Mouse (Mus musculus) cerebellum, postnatal 4 days (tissue): ENCODE data around the gene Pex16.
A peak's percentile ranks its signal among the peaks of the same experiment; 100 is the strongest.

Experiments
- DNase-seq, 2 experiments: peaks; one replicate each; pipeline ENCODE4 v3.0.0; 2022; ENCODE audit warnings: low spot score in 2 of 2, mixed read lengths in 1 of 2

The Pex16 gene

DNA sequence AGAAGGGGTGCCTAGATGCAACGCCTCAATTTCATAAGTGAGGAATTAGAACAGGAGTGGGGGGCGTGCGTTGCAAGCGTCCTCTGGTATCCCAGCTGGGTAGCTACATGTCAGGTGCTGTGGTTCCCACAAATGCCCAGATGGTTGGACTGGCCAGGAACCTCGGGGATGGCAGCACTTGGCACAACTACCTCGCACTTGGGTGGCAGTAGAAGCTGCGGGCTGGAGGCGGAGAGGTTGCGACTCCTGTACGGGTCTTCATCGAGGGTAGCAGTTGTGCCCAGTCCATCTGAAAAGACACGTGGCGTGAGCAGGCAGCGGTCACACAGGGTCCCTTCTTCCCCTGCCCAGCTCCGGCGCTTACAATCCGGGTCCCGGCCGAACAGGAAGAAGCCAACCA lies 4.1 kb upstream of the Pex16 start:
- DNase-seq = no peak

- DNase-seq = no peak
Measured at GRCm38 (mm10) chr2:92370821-92371805, 3.4 kb upstream of the Pex16 start.

DNA sequence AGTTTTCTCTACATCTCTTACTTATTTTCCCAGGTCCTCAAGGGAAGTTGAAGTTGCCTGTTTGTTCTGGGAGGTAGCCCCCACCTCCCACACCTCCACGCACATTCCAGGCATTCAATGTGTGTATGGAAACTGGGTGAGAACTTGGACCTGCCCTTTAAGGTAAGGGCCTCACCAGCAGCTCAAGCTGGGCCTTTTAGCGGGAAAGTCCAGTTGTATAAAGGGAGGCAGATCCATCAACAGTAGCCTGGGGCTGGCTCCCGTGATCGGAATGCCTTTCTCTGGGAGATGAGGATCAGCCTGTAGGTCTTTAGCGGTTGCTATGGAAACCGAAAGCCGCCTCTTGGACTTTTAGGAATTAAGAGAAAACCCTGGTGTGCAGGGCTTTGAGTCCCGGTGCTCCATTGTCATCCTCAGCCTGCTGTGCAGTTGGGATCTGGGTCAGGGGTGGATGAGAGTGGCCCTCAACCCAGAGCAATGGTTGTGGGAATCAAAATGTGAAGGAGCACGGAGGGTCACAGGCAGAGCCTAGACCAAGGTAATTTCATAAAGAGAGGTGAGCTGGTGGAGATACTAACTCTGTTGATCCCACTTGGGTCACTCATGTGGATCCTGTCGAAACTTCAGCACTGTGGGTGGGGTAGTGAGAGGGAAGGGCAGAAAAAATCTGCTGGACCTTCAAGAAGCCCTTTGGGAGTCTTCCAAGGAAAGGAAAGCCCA lies 2.3 kb upstream of the Pex16 start:
- DNase-seq = no peak

GRCm38 (mm10) chr2:92372767-92373436 lies 1.6 kb upstream of the Pex16 start:
- DNase-seq = no peak

DNA sequence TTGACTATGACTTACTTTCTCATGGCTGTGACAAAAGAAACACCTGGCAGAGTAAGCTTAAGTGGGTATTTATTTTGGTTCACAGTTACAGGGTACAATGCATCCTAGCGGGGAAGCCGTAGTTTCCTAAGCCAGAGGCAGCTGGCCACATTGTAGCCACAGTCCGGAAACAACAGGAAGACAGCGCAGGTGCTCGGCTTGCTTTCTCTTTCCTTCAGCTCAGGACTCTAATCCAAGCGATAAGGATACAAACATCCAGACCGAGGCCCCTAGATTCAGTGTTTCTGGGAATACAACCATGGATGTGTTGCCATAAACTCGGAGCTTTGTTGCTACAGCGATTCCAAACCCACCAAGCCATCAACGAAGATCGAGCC lies 1.1 kb upstream of the Pex16 start:
- DNase-seq = no peak

GRCm38 (mm10) chr2:92375099-92375623 lies 685 bp downstream of the Pex16 start:
- peak; percentile 75 to 87 for DNase-seq

DNA sequence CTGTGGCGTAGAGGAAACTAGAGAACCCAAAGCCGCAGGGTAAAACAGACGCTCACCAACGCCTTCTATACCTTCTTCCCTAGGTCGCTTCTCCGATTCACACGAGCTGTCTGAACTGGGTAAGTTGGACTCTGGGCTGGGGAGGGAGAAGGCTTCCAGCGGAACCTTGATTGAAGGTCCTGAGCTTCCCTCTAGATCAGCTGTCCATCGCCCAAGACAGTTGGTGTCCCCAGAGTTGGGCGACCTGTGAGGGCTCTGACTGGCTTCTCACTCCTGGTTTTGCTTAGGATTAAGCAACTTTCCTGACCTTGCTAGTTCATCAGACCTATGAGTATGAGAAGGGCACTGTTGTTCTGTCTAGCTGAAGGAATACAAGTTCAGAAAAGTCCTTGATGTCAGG lies 1.3 kb downstream of the Pex16 start:
- no peak for DNase-seq

DNA sequence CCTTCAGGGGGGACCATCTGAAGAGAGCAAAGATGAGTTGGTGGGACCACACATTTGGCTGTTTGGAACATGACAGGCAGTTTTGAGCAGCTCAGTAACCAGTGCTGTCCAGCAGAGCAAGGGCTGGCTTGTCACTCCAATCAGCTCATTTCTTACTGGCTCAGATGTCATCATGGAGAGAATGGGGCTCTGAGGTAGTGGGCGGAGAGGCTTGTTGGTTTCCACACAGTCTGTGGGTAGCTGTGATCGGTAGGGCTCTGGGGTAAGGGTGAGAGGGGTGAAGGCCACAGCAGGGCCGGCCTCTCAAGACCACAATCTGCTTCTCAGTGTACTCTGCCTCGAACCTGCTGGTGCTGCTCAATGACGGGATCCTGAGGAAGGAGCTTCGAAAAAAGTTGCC lies 1.8 kb downstream of the Pex16 start:
- no peak for DNase-seq

DNA sequence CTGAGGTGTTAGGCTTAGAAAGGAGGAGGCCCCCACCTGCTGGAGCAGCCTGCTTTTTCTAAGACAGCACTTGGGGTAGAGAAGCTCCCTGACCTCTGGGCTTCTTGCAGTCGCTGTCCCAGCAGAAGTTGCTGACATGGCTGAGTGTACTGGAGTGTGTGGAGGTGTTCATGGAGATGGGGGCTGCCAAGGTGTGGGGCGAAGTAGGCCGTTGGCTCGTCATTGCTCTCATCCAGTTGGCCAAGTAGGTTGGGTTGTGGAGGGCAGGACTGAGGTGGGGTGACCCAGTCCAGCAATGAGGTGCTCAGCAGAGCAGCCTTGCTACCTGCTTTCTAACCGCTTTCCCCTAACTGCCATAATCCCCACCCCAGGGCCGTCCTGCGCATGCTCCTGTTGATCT lies 2.8 kb downstream of the Pex16 start:
- no peak for DNase-seq

DNA sequence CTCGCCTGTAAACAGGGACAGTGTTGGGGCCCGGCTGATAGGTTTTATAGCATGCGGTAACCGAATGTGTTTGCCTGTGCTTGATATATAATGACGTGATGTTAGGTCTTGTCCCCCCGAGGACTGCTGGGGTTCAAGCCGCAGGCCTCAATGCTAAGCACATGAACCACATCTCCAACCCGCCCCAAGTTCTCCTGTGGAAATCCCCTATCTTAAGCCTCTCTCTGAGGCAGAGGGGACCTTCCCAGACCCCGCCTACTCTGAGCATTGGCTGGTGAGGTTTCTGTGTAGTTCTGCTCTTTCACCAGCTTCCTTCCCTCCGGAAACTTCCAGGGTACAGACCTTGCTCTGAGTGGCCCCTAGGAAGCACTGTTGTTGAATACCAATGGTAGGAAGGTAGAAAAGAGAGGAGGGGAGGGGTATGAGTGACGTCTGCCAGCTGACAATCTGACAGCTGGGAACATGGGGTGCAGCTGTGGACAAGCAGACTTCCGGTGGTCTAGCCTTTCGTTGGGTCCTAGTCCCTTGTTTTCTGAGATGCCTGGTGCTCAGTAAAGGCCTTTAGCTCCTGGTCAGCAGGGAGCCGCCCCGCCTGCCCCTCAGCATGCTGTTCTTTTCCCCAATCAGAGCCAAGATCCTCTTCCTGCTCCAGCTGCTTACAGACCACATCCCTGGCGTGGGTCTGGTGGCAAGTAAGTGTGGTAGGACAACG lies 5.5 kb downstream of the Pex16 start:
- DNase-seq = no peak

- no peak for DNase-seq
Measured at GRCm38 (mm10) chr2:92380495-92381050, 6.1 kb downstream of the Pex16 start.

DNA sequence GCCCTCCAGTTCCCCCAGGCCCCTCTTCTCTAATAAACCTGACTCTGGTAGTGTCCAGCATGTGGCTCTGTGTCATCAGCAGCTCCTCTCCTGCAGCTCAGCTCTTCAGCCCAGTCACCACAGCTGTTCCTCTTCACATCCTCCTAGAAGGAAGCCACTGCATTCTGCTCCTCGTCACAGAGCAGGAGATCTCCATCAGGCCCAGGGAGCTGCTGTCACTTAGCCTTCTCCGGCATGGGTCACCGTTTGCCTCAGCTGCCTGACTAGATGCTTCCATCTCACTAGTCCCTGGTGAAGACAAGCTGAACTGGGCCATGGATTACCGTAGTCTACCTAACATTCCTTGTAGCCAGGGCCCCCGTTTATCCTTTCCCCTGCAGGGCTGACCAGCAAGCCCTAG lies 6.7 kb downstream of the Pex16 start:
- DNase-seq = no peak

- no peak for DNase-seq
Measured at GRCm38 (mm10) chr2:92381901-92382588, 7.6 kb downstream of the Pex16 start, which contains the start of gene 1700029I15Rik. Gene 1700029I15Rik, plus strand, starts transcription at chr2:92382538.

DNA sequence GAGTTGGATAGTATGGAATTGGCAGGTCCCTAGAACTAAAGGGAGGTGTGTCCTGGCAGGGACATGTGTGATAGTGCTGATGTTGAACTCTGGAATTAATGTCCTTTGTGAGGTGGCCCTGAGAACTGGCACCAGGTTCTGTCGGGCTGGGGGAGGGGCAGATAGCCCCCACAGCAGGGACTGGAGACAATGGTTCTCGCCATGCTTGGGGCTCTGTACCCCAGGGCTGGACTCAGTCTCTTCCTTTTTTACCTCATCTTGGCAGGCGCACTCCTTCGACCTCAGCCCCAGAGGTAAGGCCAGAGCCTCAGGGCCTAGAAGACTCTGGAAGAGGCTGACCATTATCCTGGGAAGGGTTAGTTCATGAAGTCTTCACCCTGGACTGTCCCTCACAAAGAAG lies 8.3 kb downstream of the Pex16 start:
- no peak for DNase-seq

- DNase-seq = no peak
Measured at GRCm38 (mm10) chr2:92384101-92384500, 9.6 kb downstream of the Pex16 start.

DNA sequence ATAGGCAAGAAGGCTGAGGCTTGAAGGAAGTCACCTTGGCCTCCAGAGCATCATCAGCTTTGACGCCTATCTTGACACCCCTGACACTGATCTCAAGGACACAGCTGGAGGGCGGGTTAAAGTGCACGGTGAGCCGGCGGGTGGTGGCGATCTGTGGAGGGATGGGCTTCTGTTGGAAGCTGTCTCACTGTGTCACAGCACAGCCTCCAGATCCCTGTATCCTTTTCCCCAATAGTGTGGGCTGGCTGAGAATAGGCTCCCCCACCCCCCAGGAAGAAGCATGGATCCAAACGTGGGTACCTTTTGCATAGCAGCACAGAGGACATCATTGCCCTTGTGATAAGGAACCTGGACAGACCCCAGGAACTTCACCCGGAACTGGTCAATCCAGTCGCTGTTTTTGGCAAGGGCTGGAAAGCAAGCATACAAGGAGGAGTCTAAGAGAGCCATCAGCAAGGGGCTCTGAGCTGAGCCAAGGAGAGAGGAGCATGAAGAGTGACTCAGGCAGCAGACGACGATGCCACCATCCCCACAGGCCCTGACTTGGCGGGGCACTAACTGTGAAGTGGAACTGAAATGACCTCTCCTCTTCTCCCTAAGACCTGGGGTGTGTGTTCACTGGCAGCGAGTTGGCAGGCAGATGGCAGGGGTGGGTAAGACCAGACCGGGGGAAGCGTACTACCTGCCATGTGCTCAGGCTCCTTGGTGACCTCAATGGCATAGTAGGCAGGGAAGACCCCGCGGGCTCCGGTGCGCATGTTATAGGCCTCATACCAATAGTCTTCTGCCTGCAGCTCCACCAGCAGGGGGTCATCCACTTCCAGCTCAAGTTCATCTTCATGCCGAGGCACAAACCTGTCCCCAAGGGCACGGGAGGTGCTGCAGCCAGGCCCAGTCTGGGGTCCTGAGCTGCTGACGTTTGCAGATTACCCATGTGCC lies 10.9 kb downstream of the Pex16 start:
- no peak for DNase-seq

DNA sequence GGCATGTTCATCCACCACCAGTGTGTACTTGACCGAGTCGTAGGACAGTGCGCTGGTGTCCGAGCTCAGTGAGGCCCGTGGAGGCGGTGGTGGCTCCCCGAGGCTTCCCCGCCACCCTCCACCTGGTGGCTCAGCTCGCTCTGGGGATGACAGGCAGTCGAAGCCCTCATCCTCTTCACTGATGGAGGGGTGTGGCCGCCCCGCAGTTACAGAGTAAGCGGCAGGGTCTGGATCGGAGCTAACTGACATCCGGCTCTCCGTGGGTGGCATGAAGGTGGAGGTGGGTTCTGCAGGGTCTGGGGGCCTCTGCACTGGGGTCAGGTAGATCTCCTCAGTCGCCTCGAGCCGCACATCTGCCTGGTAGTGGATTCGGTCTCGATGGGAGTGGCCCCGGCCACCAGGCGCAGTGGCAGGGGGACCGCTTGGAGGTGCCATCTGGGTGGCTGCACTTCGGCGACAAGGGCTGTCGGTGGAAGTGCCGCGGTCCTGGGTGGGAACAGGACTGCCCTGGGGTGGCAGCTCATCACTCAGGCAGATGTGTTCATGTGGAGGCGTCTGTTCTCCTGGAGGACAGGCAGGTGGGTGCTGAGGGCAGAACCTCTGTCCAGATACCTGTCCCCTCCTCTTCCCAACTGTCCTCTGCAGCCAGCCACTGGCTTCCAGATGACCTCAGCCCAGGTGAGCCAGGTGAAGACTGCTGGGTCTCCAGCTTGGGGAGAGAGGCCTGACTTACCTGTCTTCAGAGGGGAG lies 12.5 kb downstream of the Pex16 start:
- no peak for DNase-seq

DNA sequence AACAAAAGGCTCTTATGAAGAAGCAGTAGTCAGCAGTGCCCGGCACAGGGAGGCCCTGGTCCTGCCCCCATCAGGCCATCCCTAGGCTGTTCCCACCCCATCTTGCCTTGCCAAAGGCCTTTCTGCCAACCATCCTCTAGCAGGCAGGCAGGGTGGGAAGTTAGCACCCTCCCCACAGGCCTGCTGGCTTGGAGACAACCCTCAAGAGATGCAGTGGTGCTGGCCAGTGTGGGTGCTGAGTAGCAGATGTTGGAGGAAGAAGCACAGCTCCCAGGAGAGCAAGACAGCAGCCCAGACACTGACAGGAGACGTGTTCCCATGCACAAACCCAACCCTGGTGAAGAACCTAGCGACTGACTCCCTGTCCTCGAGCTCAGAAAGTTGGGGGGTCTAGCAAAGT lies 13.2 kb downstream of the Pex16 start:
- DNase-seq = no peak

GRCm38 (mm10) chr2:92388081-92388517 lies 13.6 kb downstream of the Pex16 start:
- no peak for DNase-seq
